Mouse (Mus musculus) ES-Bruce4 (cell line): ENCODE measurements around the gene Rbm12.

ENCODE experiments used
- CTCF ChIP-seq: IDR thresholded peaks from one replicate; pipeline ENCODE4 v1.8.1; 2011; ENCODE audit warnings: low read depth, low read length
- POLR2A ChIP-seq: IDR thresholded peaks from one replicate; pipeline ENCODE4 v1.8.1; 2011; ENCODE audit warnings: low read length; ENCODE audit not compliant: insufficient read depth

- TF ChIP-seq CTCF: no peak
- no peak for TF ChIP-seq POLR2A
Observed at GRCm38 (mm10) chr2:156142820-156143219, 31.0 kb upstream of the Rbm12 start.
